Mouse (Mus musculus): ENCODE results near the gene Lamtor2.
"Not testable (repeated sequence)": the region's sequence is repeated elsewhere in the genome, so short reads cannot be mapped to it uniquely, and the experiment has no call there.

The Lamtor2 gene

DNA sequence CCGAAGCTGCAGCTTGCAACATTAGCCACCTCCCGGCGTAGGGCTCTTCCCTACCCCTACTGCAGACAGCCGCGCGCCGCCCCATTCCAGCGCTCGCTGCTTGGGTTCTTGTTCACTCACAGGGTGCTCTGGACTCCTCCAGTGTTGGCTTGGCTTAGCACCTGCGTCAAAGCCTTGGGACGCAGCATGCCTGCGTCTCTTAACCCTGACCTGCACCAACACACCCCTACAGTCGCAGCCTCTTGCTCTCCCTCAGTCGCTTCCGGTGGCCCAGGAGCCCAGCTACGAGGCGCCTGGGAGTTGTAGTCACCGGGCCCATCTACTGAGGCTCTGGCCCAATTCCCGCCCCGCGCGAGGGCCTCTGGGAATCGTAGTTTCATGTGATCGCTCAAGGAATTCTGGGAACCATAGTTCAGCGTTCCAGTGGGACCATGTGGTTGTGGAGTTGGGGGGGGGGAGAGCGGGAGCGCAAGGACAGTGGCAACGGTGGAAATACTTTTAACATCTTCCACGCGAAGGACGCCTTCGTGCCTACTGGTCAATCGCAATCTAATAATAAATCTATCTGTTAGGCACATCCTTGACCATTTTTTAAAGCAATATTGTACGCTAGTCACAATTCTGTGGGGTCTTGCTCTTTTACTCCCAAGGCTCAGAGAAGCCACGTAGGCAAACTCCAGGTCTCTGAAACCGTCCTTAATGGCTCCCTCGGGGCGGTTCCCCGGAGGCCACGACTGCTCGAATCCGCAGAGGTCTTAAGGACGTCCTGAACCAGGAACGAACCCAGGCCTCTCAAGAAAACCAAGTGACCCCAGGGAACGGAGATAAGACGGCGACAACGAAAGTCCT lies at the start of gene Lamtor2:
Gene Lamtor2 (minus strand): TSS at position 399 of the 849 bp plus-strand sequence.
- DNase-seq (ENCODE audit: extremely low read depth, low read depth, low spot score), result peak; percentile 80

DNA sequence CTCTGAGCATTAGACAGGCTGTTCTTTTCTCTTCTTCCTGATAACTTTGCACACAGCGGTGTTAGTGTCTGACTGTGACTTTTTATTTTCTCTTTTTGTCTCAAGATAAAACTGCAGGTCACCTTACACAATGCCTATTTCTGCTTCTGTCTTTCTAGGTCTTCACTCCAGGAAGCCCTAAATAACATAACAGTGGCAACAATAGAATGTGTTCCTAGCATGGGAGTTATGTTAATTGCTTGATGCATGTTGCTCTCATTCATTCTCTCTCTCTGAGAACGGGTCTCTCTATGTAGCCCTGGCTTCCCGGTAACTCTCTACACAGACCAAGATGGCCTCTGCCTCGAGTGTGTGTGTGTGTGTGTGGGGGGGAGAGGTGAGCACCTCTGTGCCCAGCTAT lies 49.6 kb upstream of the Lamtor2 start:
- no peak for DNase-seq (ENCODE audit: extremely low read depth, low read depth, low spot score)

DNA sequence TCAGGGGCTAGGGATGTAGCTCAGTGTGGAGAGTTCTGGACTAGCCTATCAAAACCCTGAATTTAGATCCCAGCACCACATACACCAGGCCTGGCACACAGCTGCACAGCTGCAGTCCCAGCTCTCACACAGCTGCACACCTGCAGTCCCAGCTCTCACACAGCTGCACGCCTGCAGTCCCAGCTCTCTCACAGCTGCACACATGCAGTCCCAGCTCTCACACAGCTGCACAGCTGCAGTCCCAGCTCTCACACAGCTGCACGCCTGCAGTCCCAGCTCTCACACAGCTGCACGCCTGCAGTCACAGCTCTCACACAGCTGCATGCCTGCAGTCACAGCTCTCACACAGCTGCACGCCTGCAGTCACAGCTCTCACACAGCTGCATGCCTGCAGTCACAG lies 43.7 kb upstream of the Lamtor2 start:
- not testable (repeated sequence) for DNase-seq (ENCODE audit: extremely low read depth, low read depth, low spot score)

DNA sequence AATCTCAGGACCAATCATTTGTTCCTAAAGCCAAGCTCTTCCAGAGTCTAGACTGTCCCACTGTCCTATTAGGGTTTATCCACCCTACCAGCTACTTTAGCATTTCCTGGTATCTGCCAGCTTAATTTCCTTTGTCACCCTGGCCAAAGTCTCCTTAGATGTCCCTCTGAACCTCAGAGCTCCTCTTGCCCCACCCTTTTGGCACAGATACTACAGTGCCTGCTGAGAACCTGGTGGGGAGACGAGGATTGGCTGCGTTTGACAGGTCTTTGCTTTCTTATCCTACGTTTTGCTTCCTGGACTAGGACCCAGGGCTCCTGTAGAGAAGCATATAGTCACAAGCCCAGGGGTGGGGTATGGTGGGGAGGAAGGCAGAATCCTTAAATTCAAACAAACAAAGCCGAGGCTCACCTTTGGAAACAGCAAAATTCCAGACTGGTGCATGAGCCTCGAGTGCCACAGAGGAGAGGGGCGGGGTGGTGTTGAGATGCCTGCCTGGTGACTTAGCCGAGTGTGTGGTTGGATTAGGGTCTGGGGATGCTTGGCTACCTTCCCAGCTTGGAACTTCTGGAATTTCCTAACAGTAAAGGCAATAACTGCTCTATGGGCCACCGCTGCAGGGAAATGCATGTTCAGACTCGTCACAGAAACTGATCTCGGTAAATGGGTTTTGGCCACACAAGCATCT lies 41.2 kb upstream of the Lamtor2 start:
- DNase-seq (ENCODE audit: extremely low read depth, low read depth, low spot score), result peak; percentile 88

DNA sequence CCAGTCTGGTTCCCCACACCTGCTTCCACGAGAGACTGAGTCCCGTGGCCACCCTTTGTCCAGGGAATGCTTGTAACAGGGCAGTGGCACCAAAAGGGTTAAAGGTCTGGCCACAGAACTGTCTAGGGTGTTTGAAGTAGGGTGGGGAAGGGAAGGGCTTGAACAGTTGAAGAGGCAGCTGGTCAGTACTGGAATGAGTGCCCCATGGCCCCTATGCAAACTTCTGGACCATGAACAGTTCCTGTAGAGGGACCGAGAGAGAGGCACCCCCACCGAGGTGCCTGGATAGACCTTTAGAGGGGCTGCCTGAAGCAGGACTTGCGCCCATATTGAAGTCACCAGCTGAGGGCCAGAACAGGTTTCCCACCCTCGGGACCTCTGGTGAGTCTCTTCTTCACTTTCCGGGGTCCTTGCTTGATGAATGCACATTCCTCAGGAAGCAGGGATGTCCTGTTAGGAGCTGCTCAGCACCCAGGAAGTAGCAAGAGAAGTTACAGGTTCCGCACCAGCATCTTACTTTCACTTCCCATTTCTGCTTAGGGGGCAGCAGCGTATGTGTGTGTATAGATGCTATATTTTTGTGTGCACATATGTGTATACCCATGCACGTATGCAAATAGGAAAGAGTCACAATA lies 40.2 kb upstream of the Lamtor2 start:
- DNase-seq (ENCODE audit: extremely low read depth, low read depth, low spot score), result no peak

DNA sequence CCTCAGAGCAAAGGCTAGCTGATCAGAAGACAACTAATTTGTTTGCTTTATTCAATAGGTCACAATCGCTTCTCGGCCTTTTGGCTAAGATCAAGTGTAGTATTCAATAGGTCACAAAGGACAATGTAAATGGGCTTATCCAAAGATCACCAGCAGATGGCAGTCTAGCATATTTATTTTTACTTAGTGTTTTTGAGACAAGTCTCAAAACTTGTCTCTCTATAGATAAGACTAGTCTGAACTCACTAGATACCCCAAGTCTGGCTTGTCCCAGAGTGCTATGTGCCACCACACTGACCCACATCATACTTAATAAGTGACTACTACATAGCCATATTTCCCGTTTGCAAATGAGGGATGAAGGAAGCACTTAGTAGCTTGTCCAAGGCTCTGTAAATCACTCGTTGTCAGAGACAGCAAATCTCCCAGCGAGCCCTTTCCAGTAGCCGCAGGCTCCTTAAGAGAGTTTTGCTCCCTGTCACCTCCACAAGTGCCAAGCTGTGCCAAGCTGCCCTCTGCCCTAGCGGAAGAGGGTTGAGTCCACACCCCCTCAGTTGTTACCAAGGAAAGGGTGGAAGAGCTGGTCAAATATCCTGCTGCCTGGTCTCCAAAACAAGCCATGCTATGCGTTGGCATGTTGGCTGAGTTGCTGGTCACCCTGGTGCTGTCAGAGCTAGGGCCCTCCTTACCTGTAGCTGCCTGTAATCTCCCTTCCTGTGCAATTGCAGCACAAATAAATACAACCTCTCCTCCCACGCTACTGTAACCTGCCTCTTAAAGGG lies 39.3 kb upstream of the Lamtor2 start:
- peak; percentile 90 for DNase-seq (ENCODE audit: extremely low read depth, low read depth, low spot score)

DNA sequence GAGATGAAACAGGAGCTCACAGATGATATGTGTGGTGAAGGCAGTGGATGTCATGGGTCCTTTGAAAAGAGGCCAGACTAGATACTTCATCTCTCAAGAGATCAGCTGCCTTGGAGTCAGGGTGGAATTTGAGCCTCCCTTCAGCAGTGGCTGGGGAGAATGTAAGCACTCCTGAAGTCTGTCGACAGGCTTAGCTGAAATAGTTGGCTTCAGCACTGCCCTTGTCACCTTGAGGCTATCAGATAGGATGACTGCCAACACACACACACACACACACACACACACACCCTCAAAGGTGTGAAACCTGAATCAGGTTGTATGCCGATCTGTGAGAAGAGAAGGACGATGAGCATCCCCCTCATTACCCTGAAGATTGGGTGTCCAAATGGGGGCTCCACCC lies 38.2 kb upstream of the Lamtor2 start:
- no peak for DNase-seq (ENCODE audit: extremely low read depth, low read depth, low spot score)

DNA sequence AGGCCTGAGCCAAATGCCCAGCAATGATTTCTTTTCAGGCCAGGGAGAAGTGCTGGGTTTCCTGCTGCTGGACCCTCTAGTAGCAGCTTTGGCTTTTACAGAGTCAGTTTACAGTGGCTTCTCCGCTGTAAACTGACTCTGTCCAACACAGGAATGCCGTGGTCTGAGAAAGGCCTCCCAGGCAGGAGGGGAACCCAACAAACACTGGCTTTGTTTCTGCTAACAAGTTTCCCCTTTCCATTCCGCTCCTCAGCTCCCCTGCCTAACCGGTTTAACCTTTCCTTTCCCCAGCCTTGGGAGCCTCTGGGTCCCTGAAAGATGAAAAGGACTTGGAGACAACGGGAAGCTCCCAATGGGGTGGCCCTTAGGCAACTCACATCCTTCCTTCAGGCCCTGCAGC lies 37.4 kb upstream of the Lamtor2 start:
- no peak for DNase-seq (ENCODE audit: extremely low read depth, low read depth, low spot score)

DNA sequence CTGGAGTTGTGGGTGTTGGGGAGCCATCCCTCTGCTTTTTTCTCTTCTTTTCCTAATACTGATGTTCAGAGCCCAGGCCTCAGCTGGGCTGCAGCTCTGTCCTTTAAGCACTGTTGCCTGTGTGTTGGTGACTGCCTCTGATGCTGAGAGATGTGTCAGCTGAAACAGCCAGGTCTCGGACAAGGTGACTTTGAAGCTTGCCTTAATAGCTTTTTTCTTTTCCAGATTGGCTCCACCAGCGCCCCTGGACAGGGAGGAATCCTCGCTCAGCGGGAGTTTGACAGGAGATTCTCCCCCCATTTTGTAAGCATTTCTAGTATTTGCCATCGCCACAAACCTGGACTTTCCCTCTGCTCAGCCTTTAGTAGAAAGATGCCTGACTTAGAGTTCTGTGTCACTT lies 33.8 kb upstream of the Lamtor2 start:
- DNase-seq (ENCODE audit: extremely low read depth, low read depth, low spot score), result no peak

DNA sequence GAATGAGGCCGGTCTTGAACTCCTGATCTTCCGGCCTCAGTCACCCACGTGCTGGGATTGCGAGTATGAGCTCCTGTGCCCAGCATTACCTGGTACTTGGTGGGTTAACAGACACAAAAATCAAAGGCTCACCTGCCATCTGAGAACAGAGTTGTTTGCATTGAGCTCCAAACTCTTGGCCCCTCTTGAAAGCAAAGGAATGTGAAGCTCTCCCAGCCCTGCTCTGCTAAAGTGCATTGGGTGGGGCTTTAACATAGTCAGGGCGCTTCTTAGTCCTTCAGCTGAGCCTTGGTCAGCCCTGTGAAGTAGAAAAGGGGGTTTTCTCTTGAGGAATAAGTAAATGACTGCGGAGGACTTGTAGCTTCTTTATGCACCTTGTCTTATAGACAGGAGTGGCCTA lies 32.9 kb upstream of the Lamtor2 start:
- DNase-seq (ENCODE audit: extremely low read depth, low read depth, low spot score), result no peak

DNA sequence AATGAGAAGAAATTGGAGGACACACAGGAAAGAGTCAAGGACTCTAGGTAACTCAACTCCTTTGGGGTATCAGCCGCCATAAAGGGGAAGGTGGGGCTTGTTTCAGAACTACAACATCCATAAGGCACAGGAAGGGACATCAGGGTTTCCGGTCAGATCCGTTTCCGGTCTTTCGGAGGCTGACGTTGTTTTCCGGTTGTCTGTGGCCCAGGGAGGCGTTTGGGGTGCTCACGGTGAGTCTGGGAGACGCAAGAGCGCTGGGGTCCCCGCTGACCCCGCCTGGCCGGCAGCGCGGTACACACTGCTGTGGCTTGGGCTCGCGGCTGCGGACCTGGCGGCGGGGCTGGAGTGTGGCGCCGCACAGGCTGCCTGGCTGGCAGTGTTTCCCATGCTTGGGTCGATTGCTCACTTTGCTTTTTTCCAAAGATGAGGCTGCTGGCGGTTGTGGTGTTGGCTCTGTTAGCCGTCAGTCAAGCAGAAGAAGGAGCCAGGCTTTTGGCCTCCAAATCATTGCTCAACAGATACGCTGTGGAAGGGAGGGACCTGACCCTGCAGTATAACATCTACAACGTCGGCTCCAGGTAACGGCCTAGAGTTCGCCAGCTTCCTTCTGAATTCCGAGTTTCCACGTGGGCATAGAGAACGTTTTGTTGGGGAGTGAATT lies 26.7 kb upstream of the Lamtor2 start:
- DNase-seq (ENCODE audit: extremely low read depth, low read depth, low spot score), result no peak

DNA sequence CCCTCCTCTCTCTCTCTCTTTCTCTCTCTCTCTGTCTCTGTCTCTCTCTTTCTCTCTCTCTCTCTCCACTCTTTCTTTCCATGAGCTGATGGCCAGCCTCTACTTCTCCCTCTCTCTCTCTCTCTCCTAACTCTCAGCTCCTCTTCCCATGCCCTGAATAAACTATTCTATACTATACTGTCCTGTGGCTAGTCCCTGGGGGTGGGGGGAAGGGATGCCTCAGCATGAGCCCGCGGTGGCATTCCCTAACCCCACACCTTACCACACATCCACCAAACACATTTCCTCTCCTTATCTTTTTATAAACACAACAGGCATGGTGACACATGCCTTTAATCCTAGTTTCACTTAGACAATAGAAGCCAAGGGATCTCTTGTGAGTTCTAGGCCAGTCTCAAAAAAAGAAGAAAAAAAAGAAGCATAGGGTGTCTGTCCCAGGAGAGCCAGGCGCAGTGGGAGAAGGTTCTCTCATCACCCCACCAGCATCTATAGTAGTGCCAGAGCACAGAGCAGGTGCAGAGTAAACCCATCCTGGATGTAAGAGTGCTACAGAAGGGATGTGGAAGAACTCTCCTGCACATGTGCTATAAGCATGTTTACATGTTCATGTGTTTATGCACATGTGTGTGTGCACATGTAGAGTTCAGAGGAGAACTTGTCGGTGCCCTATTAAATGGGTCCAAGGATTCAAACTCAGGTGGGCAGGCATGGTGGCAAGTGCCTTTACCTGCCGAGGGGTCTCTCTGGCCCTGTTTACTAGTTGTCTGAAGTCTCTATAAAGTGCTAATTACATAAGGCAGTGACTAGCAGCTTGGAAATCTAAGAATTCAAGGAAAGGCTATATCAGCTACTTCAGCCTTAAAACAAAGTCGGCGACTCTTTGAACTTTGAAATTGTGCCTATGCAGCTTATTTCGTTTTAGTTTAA lies 25.9 kb upstream of the Lamtor2 start:
- DNase-seq (ENCODE audit: extremely low read depth, low read depth, low spot score), result no peak

DNA sequence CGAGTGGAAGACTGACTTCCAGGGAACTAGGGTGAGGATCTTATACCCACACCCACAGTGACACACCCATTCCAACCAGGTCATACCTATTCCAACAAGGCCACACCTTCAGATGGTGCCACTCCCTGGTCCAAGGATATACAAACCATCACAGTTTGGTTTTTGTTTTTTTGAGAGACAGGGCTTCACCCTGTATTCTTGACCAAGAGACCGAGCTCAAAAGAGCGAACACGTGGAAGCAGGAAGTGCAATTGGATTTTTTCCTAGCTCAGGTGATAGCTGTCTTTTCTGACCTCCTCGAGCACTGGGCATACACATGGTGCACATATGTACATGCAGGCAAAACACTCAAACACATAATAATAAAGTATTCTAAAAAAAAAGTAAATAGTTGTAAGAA lies 25.0 kb upstream of the Lamtor2 start:
- DNase-seq (ENCODE audit: extremely low read depth, low read depth, low spot score), result not testable (repeated sequence)

DNA sequence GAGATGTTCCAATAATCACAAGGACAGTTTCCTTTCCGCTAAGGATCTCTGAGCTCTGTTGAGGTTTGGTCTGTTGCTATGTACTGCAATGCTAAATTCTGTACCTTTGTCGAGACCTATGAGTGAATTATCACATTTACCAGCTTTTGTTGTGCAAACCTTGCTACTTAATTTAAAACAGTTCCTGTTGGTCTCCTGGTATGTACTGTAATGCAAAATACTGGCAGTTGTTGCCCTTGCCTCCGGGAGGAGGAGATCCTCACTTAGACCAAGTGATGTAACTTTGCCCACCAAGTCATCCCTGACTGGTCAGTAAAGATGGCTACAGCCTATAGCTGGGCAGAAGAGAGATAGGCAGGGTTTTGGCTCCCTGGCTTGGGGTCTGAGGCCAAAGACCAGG lies 22.7 kb upstream of the Lamtor2 start, which contains the start of gene Ssr2:
Gene Ssr2 (plus strand): TSS at position 337 of the 400 bp plus-strand sequence.
- no peak for DNase-seq (ENCODE audit: extremely low read depth, low read depth, low spot score)

DNA sequence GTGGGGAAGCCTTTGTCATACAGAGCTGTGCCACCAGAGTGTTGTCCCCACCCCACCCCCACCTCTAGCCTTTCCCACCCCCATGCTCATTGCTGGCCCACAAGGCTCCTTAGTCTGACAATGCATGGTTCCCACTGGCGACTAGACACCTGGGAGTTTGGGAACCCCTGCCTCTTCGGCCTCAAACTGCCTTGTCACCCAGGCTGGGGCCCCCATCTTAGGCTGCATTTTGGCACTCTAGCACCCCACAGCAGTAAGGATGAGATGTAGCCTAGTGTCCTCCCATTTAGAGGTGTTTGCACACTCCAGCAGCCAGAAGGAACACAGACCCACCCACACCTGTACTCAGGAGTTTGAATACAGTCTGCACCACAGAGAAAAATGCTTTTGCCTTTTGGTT lies 20.9 kb upstream of the Lamtor2 start:
- no peak for DNase-seq (ENCODE audit: extremely low read depth, low read depth, low spot score)

DNA sequence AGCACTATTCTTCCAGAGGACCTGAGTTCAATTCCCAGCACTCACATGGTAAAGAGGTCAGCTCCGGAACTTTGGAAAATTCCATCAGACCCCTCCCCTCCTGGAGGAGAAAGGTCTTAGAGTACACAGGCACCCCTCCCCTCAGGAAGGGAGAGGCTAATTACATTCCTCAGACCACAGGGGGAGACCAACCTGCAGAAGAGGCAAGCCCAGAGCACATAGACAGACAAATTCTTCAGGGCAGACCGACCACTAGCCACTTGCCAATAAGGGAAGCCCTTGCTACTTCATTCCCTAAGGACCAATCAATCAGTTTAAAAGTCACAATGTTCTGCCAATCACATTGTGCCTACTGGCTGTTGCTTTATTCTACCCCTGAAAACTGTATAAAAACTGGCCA lies 20.0 kb upstream of the Lamtor2 start:
- DNase-seq (ENCODE audit: extremely low read depth, low read depth, low spot score), result no peak

DNA sequence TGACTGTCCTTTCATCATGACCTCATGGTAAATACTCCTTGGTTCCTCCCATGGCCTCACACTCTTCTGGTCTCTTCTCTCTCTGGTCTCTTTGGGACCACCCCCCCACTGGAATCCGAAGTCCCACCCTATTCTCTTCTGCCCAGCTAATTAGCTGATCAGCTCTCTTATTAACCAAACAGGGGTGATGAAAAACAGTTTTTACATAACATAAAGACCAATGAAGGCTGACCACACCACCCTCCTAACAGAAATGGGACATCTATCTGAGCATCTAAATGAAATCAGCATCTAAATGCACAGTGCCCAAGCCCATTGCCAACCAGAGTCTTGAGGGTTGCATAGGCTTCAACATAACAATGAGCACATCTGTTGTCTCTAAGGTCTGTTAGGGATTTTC lies 19.0 kb upstream of the Lamtor2 start:
- DNase-seq (ENCODE audit: extremely low read depth, low read depth, low spot score), result no peak

DNA sequence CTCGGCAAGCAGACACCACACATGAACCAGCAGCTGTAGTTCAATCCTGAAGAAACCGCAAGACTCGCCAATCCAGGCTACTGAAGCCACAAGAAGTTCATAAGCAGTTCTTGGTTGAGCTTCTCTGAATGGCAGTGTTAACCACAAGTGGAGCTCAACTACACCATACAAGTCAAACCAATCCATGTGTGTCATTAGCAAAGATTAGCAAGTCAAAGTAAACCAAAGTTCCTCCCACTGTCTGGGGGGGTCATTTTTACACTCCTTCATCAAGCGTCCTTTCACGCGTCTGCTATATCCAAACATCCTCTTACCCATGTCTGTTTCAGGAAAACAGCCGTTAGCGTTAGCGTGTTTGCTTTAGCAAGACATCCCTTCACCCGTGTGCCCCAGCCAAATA lies 17.5 kb upstream of the Lamtor2 start:
- DNase-seq (ENCODE audit: extremely low read depth, low read depth, low spot score), result no peak

DNA sequence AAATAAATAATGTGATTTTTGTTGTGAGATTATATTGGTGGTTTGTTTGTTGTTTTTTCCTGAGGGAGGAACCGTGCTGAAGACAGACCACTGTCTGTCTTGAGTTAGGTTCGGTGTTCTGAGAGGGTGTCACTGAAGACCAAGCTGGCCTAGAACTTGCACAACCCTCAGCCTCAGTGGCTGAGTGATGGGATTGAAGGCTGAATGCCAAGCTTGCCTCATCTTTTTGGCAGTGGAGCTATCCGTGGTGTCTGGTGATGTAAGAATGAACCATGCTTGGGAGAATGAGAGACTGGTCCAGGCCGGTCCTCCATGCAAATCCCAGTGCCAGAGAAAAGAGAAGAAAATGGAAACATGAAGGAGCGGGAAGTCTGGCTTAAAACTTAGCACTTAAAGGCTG lies 16.8 kb upstream of the Lamtor2 start:
- DNase-seq (ENCODE audit: extremely low read depth, low read depth, low spot score), result no peak

DNA sequence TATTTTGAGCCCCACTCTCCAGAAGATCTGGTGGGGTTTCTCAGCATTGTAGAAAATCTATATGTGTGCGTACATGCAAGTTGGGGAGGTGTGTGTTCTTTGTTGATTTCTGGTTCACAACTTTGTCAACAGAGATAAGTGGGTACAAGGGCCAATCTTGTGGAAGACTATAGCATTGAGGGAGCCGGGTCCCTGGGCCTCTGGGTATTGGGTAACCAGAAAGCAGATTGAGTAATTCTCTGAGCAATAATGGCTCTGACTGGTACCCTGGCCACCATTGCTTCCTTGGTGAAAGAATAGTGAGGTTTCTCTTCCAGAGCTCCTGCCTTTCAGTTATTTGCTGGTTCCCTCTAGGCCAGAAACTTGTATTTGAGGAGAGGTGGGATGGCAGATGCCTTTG lies 16.2 kb upstream of the Lamtor2 start:
- DNase-seq (ENCODE audit: extremely low read depth, low read depth, low spot score), result no peak
